41 mouse cellular contexts compared by ENCODE assay signal in the genomic region with DNA sequence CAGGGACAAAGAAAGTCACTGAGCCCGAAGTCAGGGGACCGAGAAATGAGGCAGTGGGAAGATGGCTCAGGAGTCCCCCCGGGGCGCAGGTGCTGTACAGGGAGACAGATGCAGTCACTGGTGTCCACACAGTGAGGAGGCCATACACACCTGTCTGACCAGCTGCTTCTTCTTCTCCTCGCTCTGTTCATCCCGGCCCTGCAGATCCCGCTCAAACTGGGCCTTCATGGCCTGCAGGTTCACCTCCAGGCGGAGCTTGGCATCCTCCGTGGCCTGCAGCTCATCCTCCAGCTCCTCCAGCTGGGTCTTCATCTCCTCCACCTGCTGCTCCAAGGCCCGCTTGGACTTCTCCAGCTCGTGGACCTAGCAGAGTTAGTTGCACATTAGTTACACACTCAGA. TPM values are rescaled to one million over a fixed set of nuclear protein-coding genes. Genes with fewer than 3 reads are reported as not detected.
"Had no signal": no experiment of that assay in that cellular context is flagged by ENCODE, and none has a peak within 500 bp of the region (broad histone marks: within the 10 kb centered on the region; RNA-seq: fewer than 3 reads in every experiment).

No protein-coding gene starts in this region.

- H3K9me3 ChIP-seq: limb, embryonic 10.5 days; limb, embryonic 12.5 days; limb, embryonic 13.5 days; limb, embryonic 15.5 days; liver, embryonic 12.5 days; liver, embryonic 13.5 days; liver, embryonic 15.5 days; lung, embryonic 15.5 days; megakaryocyte, embryonic 14.5 days; midbrain, embryonic 10.5 days; midbrain, embryonic 12.5 days; midbrain, embryonic 13.5 days; midbrain, embryonic 15.5 days; neural tube, embryonic 12.5 days had no signal

- H3K4me1 ChIP-seq: limb, embryonic 10.5 days; liver, embryonic 12.5 days; midbrain, embryonic 10.5 days; midbrain, embryonic 12.5 days; midbrain, embryonic 13.5 days; midbrain, embryonic 15.5 days; neural tube, embryonic 12.5 days had no signal

- ATAC-seq: liver, embryonic 12.5 days; liver, postnatal 0 days; lung, postnatal 0 days; midbrain, embryonic 13.5 days; midbrain, embryonic 15.5 days; midbrain, embryonic 16.5 days had no signal

- H3K4me2 ChIP-seq: limb, embryonic 12.5 days; limb, embryonic 13.5 days; limb, embryonic 15.5 days; liver, embryonic 11.5 days; liver, embryonic 12.5 days; liver, embryonic 13.5 days; liver, embryonic 15.5 days; lung, embryonic 15.5 days; midbrain, embryonic 11.5 days; midbrain, embryonic 12.5 days; midbrain, embryonic 13.5 days; midbrain, embryonic 15.5 days; neural tube, embryonic 12.5 days had no signal

- H3K27me3 ChIP-seq: limb, embryonic 12.5 days; limb, embryonic 13.5 days; limb, embryonic 15.5 days; liver, embryonic 12.5 days; liver, embryonic 13.5 days; liver, embryonic 15.5 days; lung, embryonic 15.5 days; megakaryocyte, embryonic 14.5 days; midbrain, embryonic 12.5 days; midbrain, embryonic 13.5 days; midbrain, embryonic 15.5 days; neural tube, embryonic 12.5 days had no signal

- DNase-seq: left cerebral cortex, postnatal 4 days; liver; liver, embryonic 13.5 days; liver, postnatal 0 days; lung, adult 18-20 months; lung, adult 2 months; lung, postnatal 10 days; lung, postnatal 14 days; lung, postnatal 36 days; lung, postnatal 4 days; midbrain, embryonic 14.5 days had no signal

- H3K4me3 ChIP-seq: left cerebral cortex, adult 2 months; limb, embryonic 10.5 days; limb, embryonic 12.5 days; limb, embryonic 13.5 days; limb, embryonic 15.5 days; liver, embryonic 12.5 days; liver, embryonic 13.5 days; liver, embryonic 15.5 days; lung, embryonic 15.5 days; megakaryocyte, embryonic 14.5 days; midbrain, embryonic 10.5 days; midbrain, embryonic 12.5 days; midbrain, embryonic 13.5 days; midbrain, embryonic 15.5 days; neural tube, embryonic 12.5 days had no signal

- H3K9ac ChIP-seq: limb, embryonic 12.5 days; limb, embryonic 13.5 days; limb, embryonic 15.5 days; liver, embryonic 12.5 days; liver, embryonic 13.5 days; liver, embryonic 14.5 days; liver, embryonic 15.5 days; liver, postnatal 0 days; lung, embryonic 15.5 days; midbrain, embryonic 12.5 days; midbrain, embryonic 13.5 days; midbrain, embryonic 15.5 days; neural tube, embryonic 12.5 days had no signal

- H3K27ac ChIP-seq: left cerebral cortex, adult 2 months; limb, embryonic 10.5 days; limb, embryonic 12.5 days; limb, embryonic 13.5 days; limb, embryonic 15.5 days; liver, embryonic 12.5 days; liver, embryonic 13.5 days; liver, embryonic 14.5 days; liver, embryonic 15.5 days; lung, embryonic 15.5 days; macrophage; midbrain, embryonic 10.5 days; midbrain, embryonic 12.5 days; midbrain, embryonic 13.5 days; midbrain, embryonic 15.5 days; neural tube, embryonic 12.5 days had no signal

RNA-seq across cellular contexts. Expression of gene Apol8, which starts 10.2 kb away (rescaled TPM):
- total RNA-seq: midbrain, postnatal 0 days had no signal
- polyA plus RNA-seq: limb, embryonic 11.5 days; limb, embryonic 13.5 days; liver, adult 2 months; lung, adult 2 months; lung, embryonic 15.5 days; macrophage had no signal

RNA-seq across cellular contexts. Expression of gene Apol9b, which starts 38.1 kb away (rescaled TPM):
- total RNA-seq: left cerebral cortex, adult 18-20 months; left cerebral cortex, adult 2 months; left cerebral cortex, adult 8-10 months; left cerebral cortex, postnatal 25 days; megakaryocyte progenitor cell, adult 5-6 weeks; megakaryocyte, adult 5-6 weeks had no signal
- polyA plus RNA-seq: limb, embryonic 10.5 days; limb, embryonic 11.5 days; limb, embryonic 12.5 days; limb, embryonic 13.5 days; liver, embryonic 11.5 days; liver, embryonic 12.5 days; liver, embryonic 13.5 days; liver, embryonic 16.5 days; lung, embryonic 15.5 days; midbrain, embryonic 10.5 days; midbrain, embryonic 11.5 days; midbrain, embryonic 12.5 days; midbrain, embryonic 13.5 days; midbrain, embryonic 14.5 days; midbrain, embryonic 15.5 days; midbrain, embryonic 16.5 days; midbrain, postnatal 0 days; neural tube, embryonic 11.5 days; neural tube, embryonic 12.5 days had no signal
